Mouse (Mus musculus) MEL (cell line): ENCODE measurements around the gene Gria1. TPM values are rescaled to one million over a fixed set of nuclear protein-coding genes. Genes with fewer than 3 reads are reported as not detected.

Source experiments
- DNase-seq: peaks from one replicate; pipeline ENCODE4 v3.0.0; 2011; ENCODE audit warnings: low read depth, low spot score
- H3K27ac ChIP-seq: 2 replicates; pipeline ENCODE4 v1.5.1; 2012; ENCODE audit warnings: low read depth, mild to moderate bottlenecking, control low read depth, low read length, moderate library complexity; ENCODE audit not compliant: control insufficient read depth
- H3K27me3 ChIP-seq, 2 experiments: fragments of 150-350 bp in 1 of 2; sonication (generic) in 1 of 2; 2 replicates each; pipeline ENCODE4 v1.6.1; 2012; ENCODE audit warnings: low read length in 2 of 2, mild to moderate bottlenecking in 2 of 2, improper control_type of control experiment in 1 of 2, moderate library complexity in 1 of 2; ENCODE audit not compliant: insufficient read depth in 2 of 2, control insufficient read depth in 1 of 2
- H3K36me3 ChIP-seq, 2 experiments: 2 replicates each; pipeline ENCODE4 v1.6.1; 2012 to 2014; ENCODE audit warnings: low read length in 2 of 2, improper control_type of control experiment in 1 of 2, inconsistent platforms in 1 of 2, mild to moderate bottlenecking in 1 of 2; ENCODE audit not compliant: insufficient read depth in 2 of 2, control insufficient read depth in 1 of 2
- H3K4me1 ChIP-seq, 2 experiments: fragments of 150-350 bp in 1 of 2; sonication (generic) in 1 of 2; 2 replicates each; pipeline ENCODE4 v1.6.1; 2012; ENCODE audit warnings: low read length in 2 of 2, improper control_type of control experiment in 1 of 2, mild to moderate bottlenecking in 1 of 2; ENCODE audit not compliant: insufficient read depth in 2 of 2, control insufficient read depth in 1 of 2
- H3K4me3 ChIP-seq, 2 experiments: fragments of 150-350 bp in 1 of 2; sonication (generic) in 1 of 2; 2 replicates each; pipeline ENCODE4 v1.5.1; 2012; ENCODE audit warnings: low read depth in 2 of 2, low read length in 2 of 2, mild to moderate bottlenecking in 2 of 2, moderate library complexity in 2 of 2, control low read depth in 1 of 2, improper control_type of control experiment in 1 of 2; ENCODE audit not compliant: control insufficient read depth in 1 of 2, insufficient read depth in 1 of 2
- H3K79me2 ChIP-seq: 2 replicates; pipeline ENCODE4 v1.6.1; 2012; ENCODE audit warnings: mild to moderate bottlenecking, low read length, moderate library complexity; ENCODE audit not compliant: control insufficient read depth, poor library complexity, insufficient read depth
- H3K9ac ChIP-seq: 2 replicates; pipeline ENCODE4 v1.6.1; 2012; ENCODE audit warnings: low read depth, mild to moderate bottlenecking, control low read depth, low read length, moderate library complexity; ENCODE audit not compliant: control insufficient read depth, poor library complexity, severe bottlenecking
- H3K9me3 ChIP-seq: fragments of 150-350 bp; sonication (generic); replicated peaks from 2 replicates; pipeline ENCODE4 v1.6.1; 2012; ENCODE audit warnings: mild to moderate bottlenecking, low read length, improper control_type of control experiment, moderate library complexity; ENCODE audit not compliant: insufficient read depth
- CHD1 ChIP-seq: IDR thresholded peaks from 2 replicates; pipeline ENCODE4 v1.6.1; 2012; ENCODE audit warnings: low read depth, mild to moderate bottlenecking, inconsistent platforms, low read length, improper control_type of control experiment
- CTCF ChIP-seq, 3 experiments: IDR thresholded peaks in 2 of 3; conservative IDR thresholded peaks in 1 of 3; 2 replicates each; pipeline ENCODE4 v1.5.1; 2011 to 2012; ENCODE audit warnings: low read length in 3 of 3, low read depth in 2 of 3, mild to moderate bottlenecking in 2 of 3, improper control_type of control experiment in 1 of 3, inconsistent platforms in 1 of 3, mixed read lengths in 1 of 3, moderate library complexity in 1 of 3; ENCODE audit not compliant: control insufficient read depth in 1 of 3, insufficient read depth in 1 of 3, poor library complexity in 1 of 3, severe bottlenecking in 1 of 3
- EP300 ChIP-seq, 2 experiments: IDR thresholded peaks; 2 replicates each; pipeline ENCODE4 v1.6.1; 2011; ENCODE audit warnings: improper control_type of control experiment in 2 of 2, low read length in 2 of 2, low read depth in 1 of 2, mild to moderate bottlenecking in 1 of 2
- ETS1 ChIP-seq: IDR thresholded peaks from 2 replicates; pipeline ENCODE4 v1.6.1; 2012; ENCODE audit warnings: low read depth, mild to moderate bottlenecking, inconsistent platforms, low read length, improper control_type of control experiment, moderate library complexity
- GABPA ChIP-seq: IDR thresholded peaks from 2 replicates; pipeline ENCODE4 v1.6.1; 2012; ENCODE audit warnings: low read depth, mild to moderate bottlenecking, inconsistent platforms, low read length, improper control_type of control experiment, moderate library complexity
- GATA1 ChIP-seq: IDR thresholded peaks from 2 replicates; pipeline ENCODE4 v1.6.1; 2011; ENCODE audit warnings: low read depth, low read length, improper control_type of control experiment
- MAFK ChIP-seq: IDR thresholded peaks from 2 replicates; pipeline ENCODE4 v1.6.1; 2011; ENCODE audit warnings: low read depth, mild to moderate bottlenecking, low read length, improper control_type of control experiment, borderline replicate concordance
- MEF2A ChIP-seq: IDR thresholded peaks from 2 replicates; pipeline ENCODE4 v1.6.1; 2014; ENCODE audit warnings: low read depth, mild to moderate bottlenecking, inconsistent platforms, low read length, improper control_type of control experiment; ENCODE audit not compliant: poor library complexity, insufficient replicate concordance, severe bottlenecking; ENCODE audit errors: extremely low read depth
- MXI1 ChIP-seq: IDR thresholded peaks from 2 replicates; pipeline ENCODE4 v1.6.1; 2011; ENCODE audit warnings: mild to moderate bottlenecking, low read depth, low read length, improper control_type of control experiment
- MYB ChIP-seq: IDR thresholded peaks from 2 replicates; pipeline ENCODE4 v1.6.1; 2011; ENCODE audit warnings: mild to moderate bottlenecking, low read depth, low read length, improper control_type of control experiment
- NELFE ChIP-seq: IDR thresholded peaks from 2 replicates; pipeline ENCODE4 v1.6.1; 2011; ENCODE audit warnings: low read depth, low read length, improper control_type of control experiment
- RAD21 ChIP-seq: IDR thresholded peaks from 2 replicates; pipeline ENCODE4 v1.6.1; 2011; ENCODE audit warnings: mild to moderate bottlenecking, low read depth, low read length, improper control_type of control experiment
- RCOR1 ChIP-seq: IDR thresholded peaks from 2 replicates; pipeline ENCODE4 v1.6.1; 2012; ENCODE audit warnings: low read depth, mild to moderate bottlenecking, inconsistent platforms, low read length, improper control_type of control experiment
- SMC3 ChIP-seq: IDR thresholded peaks from 2 replicates; pipeline ENCODE4 v1.6.1; 2011; ENCODE audit warnings: low read depth, low read length, improper control_type of control experiment
- ZC3H11A ChIP-seq: IDR thresholded peaks from 2 replicates; pipeline ENCODE4 v1.6.1; 2012; ENCODE audit warnings: low read depth, mild to moderate bottlenecking, inconsistent platforms, low read length, improper control_type of control experiment
- ZMIZ1 ChIP-seq: IDR thresholded peaks from 2 replicates; pipeline ENCODE4 v1.6.1; 2012; ENCODE audit warnings: low read depth, mild to moderate bottlenecking, inconsistent platforms, low read length, improper control_type of control experiment, moderate library complexity
- ZNF384 ChIP-seq: IDR thresholded peaks from 2 replicates; pipeline ENCODE4 v1.6.1; 2012; ENCODE audit warnings: low read depth, mild to moderate bottlenecking, inconsistent platforms, low read length, improper control_type of control experiment
- polyA plus RNA-seq, 2 experiments: library from polyadenylated mRNA; stranded (reverse) in 1 of 2; unstranded in 1 of 2; fragments of >175 nt in 1 of 2; fragments of >200 nt in 1 of 2; gene quantifications; 2 replicates each; pipeline versions ENCODE4 v1.2.1 to v1.2.4; 2012; ENCODE audit warnings: low replicate concordance in 2 of 2, low read depth in 1 of 2; ENCODE audit not compliant: insufficient read length in 2 of 2, insufficient read depth in 1 of 2, missing spikeins in 1 of 2
- total RNA-seq: library from RNA; depleted of rRNA; stranded (reverse); fragments of 300-350 nt; gene quantifications from 2 replicates; pipeline ENCODE4 v1.2.3, GENCODE M21; 2012

Gene Gria1
- total and polyA plus RNA-seq, 3 experiments: not detected

DNA sequence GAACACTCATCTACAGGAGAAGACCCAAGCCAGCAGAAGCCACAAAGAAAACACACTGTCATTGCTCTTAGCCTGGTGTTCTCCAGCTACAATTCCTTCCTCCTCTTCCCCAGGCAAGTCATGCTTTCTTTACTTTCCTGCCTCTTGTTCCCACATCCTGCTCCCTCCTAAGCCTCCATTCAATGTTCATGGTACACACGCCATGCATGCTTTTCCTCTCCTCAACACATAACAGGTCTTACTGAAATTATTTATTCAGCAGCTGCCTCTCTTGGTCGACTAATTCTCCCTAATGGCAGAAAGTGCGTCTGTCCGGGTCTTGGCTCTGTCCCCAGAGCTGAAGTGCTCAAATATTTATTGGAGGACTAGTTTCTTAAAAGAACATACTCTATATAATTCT is 25.7 kb upstream of the Gria1 start:
- no peak for TF ChIP-seq CHD1
- no peak for TF ChIP-seq EP300 (IDR thresholded peaks at IDR 0.05; ENCODE audit: low read depth in 1 of 2, low read length in 2 of 2)
- TF ChIP-seq NELFE: no peak
- TF ChIP-seq MEF2A: no peak
- TF ChIP-seq CTCF (IDR thresholded peaks at IDR 0.05 in 2 of 3, conservative IDR thresholded peaks at IDR 0.05 in 1 of 3; ENCODE audit: control insufficient read depth in 1 of 3, insufficient read depth in 1 of 3, low read depth in 2 of 3, low read length in 3 of 3, poor library complexity in 1 of 3, severe bottlenecking in 1 of 3): no peak
- no peak for TF ChIP-seq GATA1
- TF ChIP-seq MYB: no peak
- no peak for TF ChIP-seq ZNF384
- no peak for TF ChIP-seq RCOR1
- no peak for TF ChIP-seq ETS1
- no peak for TF ChIP-seq ZMIZ1
- H3K9me3 ChIP-seq: no peaks in the 10 kb centered on the region

DNA sequence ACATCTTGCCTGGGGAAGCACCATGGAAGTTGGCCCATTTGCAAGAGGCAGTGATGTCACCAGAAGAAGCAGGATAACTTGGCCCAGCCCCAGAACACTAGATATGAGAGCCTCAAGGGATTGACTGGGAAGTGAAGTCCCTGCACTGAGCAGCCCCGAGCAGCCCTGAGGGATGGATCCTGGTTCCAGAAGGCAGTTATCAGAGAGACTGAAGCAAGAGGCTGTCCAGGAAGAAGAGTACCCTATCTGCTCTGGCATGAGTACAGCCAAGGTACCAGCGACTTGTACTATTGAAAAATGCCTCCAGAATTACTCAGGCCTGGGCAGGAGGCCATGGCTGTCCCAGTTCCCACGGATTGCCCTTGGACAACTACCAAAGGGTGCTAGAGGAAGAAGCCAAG is 11.6 kb upstream of the Gria1 start:
- Histone ChIP-seq H3K4me3 (no peak overlapping the region), H3K27me3 (no peaks in the 10 kb centered on the region), H3K9me3 (no peaks in the 10 kb centered on the region), H3K79me2 (no peaks in the 10 kb centered on the region), H3K36me3 (no peaks in the 10 kb centered on the region), H3K4me1 (no peaks in the 10 kb centered on the region), H3K27ac (no peak overlapping the region), H3K9ac (no peak overlapping the region)
- TF ChIP-seq MAFK (no peak), GABPA (no peak), MXI1 (no peak), SMC3 (no peak), CHD1 (no peak), ZC3H11A (no peak), RAD21 (no peak)
- DNase-seq: no peak

More for the DNA sequence above, 25.7 kb upstream of the Gria1 start:
- H3K79me2 ChIP-seq: no peaks in the 10 kb centered on the region
- DNase-seq: no peak
- no peak overlapping the region for H3K27ac ChIP-seq
- H3K36me3 ChIP-seq: no peaks in the 10 kb centered on the region
- no peaks in the 10 kb centered on the region for H3K27me3 ChIP-seq
- H3K4me3 ChIP-seq: no peak overlapping the region
- H3K4me1 ChIP-seq: no peaks in the 10 kb centered on the region
- H3K9ac ChIP-seq: no peak overlapping the region
